Mouse (Mus musculus): ENCODE data around the gene Glrp1. TPM values are rescaled to one million over a fixed set of nuclear protein-coding genes. Genes with fewer than 3 reads are reported as not detected.

Gene Glrp1
- polyA plus RNA-seq, 1 experiment, result not detected

DNA sequence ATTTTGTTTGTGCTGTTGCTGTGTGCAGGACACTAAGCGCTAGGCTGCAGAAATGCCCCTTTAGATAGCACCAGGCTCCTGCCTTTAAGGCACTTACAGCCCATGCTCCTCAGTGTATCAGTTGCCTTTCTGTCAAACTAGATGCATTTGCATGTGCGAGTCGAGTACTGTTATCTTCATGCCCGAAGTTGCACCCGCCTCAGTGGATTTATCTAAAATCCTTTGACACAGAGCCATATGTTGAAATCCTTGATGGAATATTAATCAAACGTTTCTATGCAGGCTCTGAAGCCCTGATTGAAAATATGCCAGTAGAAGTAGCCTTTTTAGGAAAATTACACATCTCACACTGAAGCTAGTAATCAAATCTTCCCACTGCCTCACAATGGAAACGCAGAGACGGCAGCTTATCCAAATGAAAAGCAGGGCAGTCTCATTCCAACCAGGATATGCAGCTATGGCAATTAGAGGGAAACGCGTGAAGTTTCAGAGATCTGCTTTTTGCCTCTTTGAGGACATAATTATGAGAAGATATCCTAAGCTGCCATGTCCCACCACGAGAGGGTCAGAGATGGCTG lies 11.4 kb upstream of the Glrp1 start:
- no peaks in the 10 kb centered on the region for H3K36me3 ChIP-seq (ENCODE audit: control insufficient read depth, insufficient read depth, low read length)
- DNase-seq (ENCODE audit: low read depth in 1 of 2, low spot score in 2 of 2), result no peak
- no peaks in the 10 kb centered on the region for H3K4me1 ChIP-seq (ENCODE audit: control insufficient read depth, insufficient read depth, insufficient read length)
- no peak overlapping the region for H3K27ac ChIP-seq (ENCODE audit: insufficient read depth, low read length)
- no peak for TF ChIP-seq CTCF (IDR thresholded peaks at IDR 0.05; ENCODE audit: extremely low read depth, insufficient read depth, insufficient read length, insufficient replicate concordance)
- TF ChIP-seq POLR2A (IDR thresholded peaks at IDR 0.05; ENCODE audit: low read depth, low read length), result no peak
- H3K27me3 ChIP-seq (ENCODE audit: control insufficient read depth, insufficient read depth, low read length), result no peaks in the 10 kb centered on the region
- no peak overlapping the region for H3K4me3 ChIP-seq (ENCODE audit: extremely low read depth, insufficient read depth, insufficient read length)
- 86% methylated on average over 11 of the region's 11 CpGs for WGBS

DNA sequence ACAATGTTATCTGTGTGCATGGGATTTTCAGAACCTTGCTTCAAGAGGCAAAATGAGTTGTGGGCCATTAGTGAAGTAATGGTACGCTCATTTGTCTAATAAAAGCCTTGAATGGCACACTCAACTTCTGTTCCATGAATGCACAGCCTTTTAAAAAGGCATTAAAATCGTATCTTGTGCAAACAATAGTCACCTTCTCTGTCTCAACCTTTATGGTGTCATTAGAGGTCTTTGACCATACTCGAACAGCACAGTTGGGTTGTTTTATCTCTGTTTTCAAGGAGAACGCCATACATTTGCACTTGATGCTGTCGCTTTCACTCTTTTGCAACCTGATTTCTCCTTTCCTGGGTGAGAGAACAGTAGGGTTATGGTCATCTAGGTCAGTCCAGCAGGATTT lies 3.7 kb upstream of the Glrp1 start:
- H3K27ac ChIP-seq (ENCODE audit: insufficient read depth, low read length), result no peak overlapping the region

GRCm38 (mm10) chr1:88507886-88508285 lies 2.0 kb downstream of the Glrp1 start:
- no peaks in the 10 kb centered on the region for H3K27me3 ChIP-seq (ENCODE audit: control insufficient read depth, insufficient read depth, low read length)
- 96% methylated on average over 8 of the region's 8 CpGs for WGBS
- TF ChIP-seq CTCF (IDR thresholded peaks at IDR 0.05; ENCODE audit: extremely low read depth, insufficient read depth, insufficient read length, insufficient replicate concordance) (no peak), POLR2A (IDR thresholded peaks at IDR 0.05; ENCODE audit: low read depth, low read length) (no peak)
- H3K4me3 ChIP-seq (ENCODE audit: extremely low read depth, insufficient read depth, insufficient read length), result no peak overlapping the region
- H3K36me3 ChIP-seq (ENCODE audit: control insufficient read depth, insufficient read depth, low read length), result no peaks in the 10 kb centered on the region
- H3K27ac ChIP-seq (ENCODE audit: insufficient read depth, low read length), result no peak overlapping the region
- no peak for DNase-seq (ENCODE audit: low read depth in 1 of 2, low spot score in 2 of 2)
- no peaks in the 10 kb centered on the region for H3K4me1 ChIP-seq (ENCODE audit: control insufficient read depth, insufficient read depth, insufficient read length)

More for the DNA sequence above, 3.7 kb upstream of the Glrp1 start:
- no peaks in the 10 kb centered on the region for H3K36me3 ChIP-seq (ENCODE audit: control insufficient read depth, insufficient read depth, low read length)
- no peak for DNase-seq (ENCODE audit: low read depth in 1 of 2, low spot score in 2 of 2)
- no peaks in the 10 kb centered on the region for H3K27me3 ChIP-seq (ENCODE audit: control insufficient read depth, insufficient read depth, low read length)
- no peak for TF ChIP-seq CTCF (IDR thresholded peaks at IDR 0.05; ENCODE audit: extremely low read depth, insufficient read depth, insufficient read length, insufficient replicate concordance)
- no peak for TF ChIP-seq POLR2A (IDR thresholded peaks at IDR 0.05; ENCODE audit: low read depth, low read length)
- no peak overlapping the region for H3K4me3 ChIP-seq (ENCODE audit: extremely low read depth, insufficient read depth, insufficient read length)
- 91% methylated on average over 5 of the region's 5 CpGs for WGBS
- no peaks in the 10 kb centered on the region for H3K4me1 ChIP-seq (ENCODE audit: control insufficient read depth, insufficient read depth, insufficient read length)

DNA sequence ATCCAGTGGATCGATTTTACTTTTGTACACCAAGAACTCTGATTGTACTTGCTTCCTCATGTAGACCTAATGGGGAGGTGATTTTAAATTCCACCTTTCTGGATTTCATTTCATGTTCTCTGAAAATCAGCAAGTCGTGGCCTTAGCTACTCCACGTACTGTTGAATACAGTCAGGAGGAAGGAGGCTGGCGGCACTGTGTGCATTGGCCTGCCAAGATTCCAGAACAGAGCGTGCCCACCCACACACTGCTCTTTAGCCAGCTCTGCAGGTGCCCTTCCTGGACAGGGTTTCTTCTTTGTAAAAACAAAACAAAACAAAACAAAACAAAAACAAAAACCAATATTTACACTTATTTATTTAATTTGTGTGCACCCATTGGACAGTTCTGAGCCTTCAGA lies 2.7 kb downstream of the Glrp1 start:
- no peak overlapping the region for H3K27ac ChIP-seq (ENCODE audit: insufficient read depth, low read length)
- no peaks in the 10 kb centered on the region for H3K36me3 ChIP-seq (ENCODE audit: control insufficient read depth, insufficient read depth, low read length)
- H3K4me1 ChIP-seq (ENCODE audit: control insufficient read depth, insufficient read depth, insufficient read length), result no peaks in the 10 kb centered on the region
- WGBS, result 86% methylated on average over 5 of the region's 5 CpGs
- no peaks in the 10 kb centered on the region for H3K27me3 ChIP-seq (ENCODE audit: control insufficient read depth, insufficient read depth, low read length)
- no peak overlapping the region for H3K4me3 ChIP-seq (ENCODE audit: extremely low read depth, insufficient read depth, insufficient read length)
- no peak for DNase-seq (ENCODE audit: low read depth in 1 of 2, low spot score in 2 of 2)
- TF ChIP-seq CTCF (IDR thresholded peaks at IDR 0.05; ENCODE audit: extremely low read depth, insufficient read depth, insufficient read length, insufficient replicate concordance) (no peak), POLR2A (IDR thresholded peaks at IDR 0.05; ENCODE audit: low read depth, low read length) (no peak)

GRCm38 (mm10) chr1:88506412-88506811 lies 3.5 kb downstream of the Glrp1 start:
- no peaks in the 10 kb centered on the region for H3K4me1 ChIP-seq (ENCODE audit: control insufficient read depth, insufficient read depth, insufficient read length)
- no peaks in the 10 kb centered on the region for H3K27me3 ChIP-seq (ENCODE audit: control insufficient read depth, insufficient read depth, low read length)
- H3K4me3 ChIP-seq (ENCODE audit: extremely low read depth, insufficient read depth, insufficient read length), result no peak overlapping the region
- 74% methylated on average over 5 of the region's 5 CpGs for WGBS
- no peak overlapping the region for H3K27ac ChIP-seq (ENCODE audit: insufficient read depth, low read length)
- DNase-seq (ENCODE audit: low read depth in 1 of 2, low spot score in 2 of 2), result peak; percentile 11 to 22
- TF ChIP-seq CTCF (IDR thresholded peaks at IDR 0.05; ENCODE audit: extremely low read depth, insufficient read depth, insufficient read length, insufficient replicate concordance) (no peak), POLR2A (IDR thresholded peaks at IDR 0.05; ENCODE audit: low read depth, low read length) (no peak)
- no peaks in the 10 kb centered on the region for H3K36me3 ChIP-seq (ENCODE audit: control insufficient read depth, insufficient read depth, low read length)

DNA sequence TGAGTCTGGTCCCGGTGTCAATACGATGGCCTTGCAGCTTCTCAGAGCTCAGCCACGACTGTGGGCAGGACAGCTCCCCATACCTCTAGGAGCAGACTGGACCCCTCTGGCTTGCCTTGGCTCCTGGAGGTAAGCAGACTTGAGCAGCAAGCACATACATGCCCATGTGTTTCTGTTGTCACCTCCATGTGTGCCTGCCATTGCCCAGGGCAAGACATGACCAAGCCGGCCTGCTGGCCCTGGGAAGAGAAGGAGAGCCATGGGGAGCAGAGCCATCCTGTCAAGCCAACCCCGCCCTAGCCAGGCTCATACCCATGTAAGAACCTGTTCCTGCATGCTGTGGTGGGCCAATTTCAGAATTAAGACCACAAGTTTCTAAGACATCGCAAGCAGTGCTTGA lies 4.2 kb downstream of the Glrp1 start:
- TF ChIP-seq POLR2A (IDR thresholded peaks at IDR 0.05; ENCODE audit: low read depth, low read length) (no peak), CTCF (IDR thresholded peaks at IDR 0.05; ENCODE audit: extremely low read depth, insufficient read depth, insufficient read length, insufficient replicate concordance) (no peak)
- Histone ChIP-seq H3K36me3 (ENCODE audit: control insufficient read depth, insufficient read depth, low read length) (no peaks in the 10 kb centered on the region), H3K4me1 (ENCODE audit: control insufficient read depth, insufficient read depth, insufficient read length) (no peaks in the 10 kb centered on the region), H3K27me3 (ENCODE audit: control insufficient read depth, insufficient read depth, low read length) (no peaks in the 10 kb centered on the region), H3K4me3 (ENCODE audit: extremely low read depth, insufficient read depth, insufficient read length) (no peak overlapping the region), H3K27ac (ENCODE audit: insufficient read depth, low read length) (no peak overlapping the region)
- no peak for DNase-seq (ENCODE audit: low read depth in 1 of 2, low spot score in 2 of 2)
- 87% methylated on average over 6 of the region's 6 CpGs for WGBS

GRCm38 (mm10) chr1:88504531-88504945 lies 5.3 kb downstream of the Glrp1 start:
- Histone ChIP-seq H3K4me1 (ENCODE audit: control insufficient read depth, insufficient read depth, insufficient read length) (no peaks in the 10 kb centered on the region), H3K4me3 (ENCODE audit: extremely low read depth, insufficient read depth, insufficient read length) (no peak overlapping the region), H3K36me3 (ENCODE audit: control insufficient read depth, insufficient read depth, low read length) (no peaks in the 10 kb centered on the region), H3K27ac (ENCODE audit: insufficient read depth, low read length) (no peak overlapping the region), H3K27me3 (ENCODE audit: control insufficient read depth, insufficient read depth, low read length) (no peaks in the 10 kb centered on the region)
- no peak for TF ChIP-seq POLR2A (IDR thresholded peaks at IDR 0.05; ENCODE audit: low read depth, low read length)
- TF ChIP-seq CTCF (IDR thresholded peaks at IDR 0.05; ENCODE audit: extremely low read depth, insufficient read depth, insufficient read length, insufficient replicate concordance), result no peak
- 69% methylated on average over 7 of the region's 7 CpGs for WGBS
- DNase-seq (ENCODE audit: low read depth in 1 of 2, low spot score in 2 of 2), result no peak

All from spleen, adult 2 months (tissue).